Mouse (Mus musculus): ENCODE measurements around the gene Rora. TPM values are rescaled to one million over a fixed set of nuclear protein-coding genes. Genes with fewer than 3 reads are reported as not detected.
A peak's percentile ranks its signal among the peaks of the same experiment; 100 is the strongest.

Rora gene
- 100 to 1,000 TPM in 1 of 2 experiments, 10 to 100 TPM in 1; 56.5 to 109 TPM for total RNA-seq (2021)
- long read RNA-seq, experiment 1, transcript Rora-202 (10 exons, 2,591 nt): major isoform, 82 of 118 reads
- long read RNA-seq, experiment 1, partial matches to known transcripts: 13 of 118 reads
- long read RNA-seq, experiment 1, other reads (novel, unspliced or antisense): 23 of 118 reads
- long read RNA-seq, experiment 2, transcript Rora-202 (10 exons, 2,591 nt): major isoform, 5 of 8 reads
- long read RNA-seq, experiment 2, partial matches to known transcripts: 0 of 8 reads
- long read RNA-seq, experiment 2, other reads (novel, unspliced or antisense): 3 of 8 reads

- DNase-seq: peak; percentile 79 to 83
These were observed at the start of gene Rora for GRCm38 (mm10) chr9:68653211-68654038. TSS of gene Rora (plus strand) at chr9:68653786.

- DNase-seq: no peak
These were observed 39.6 kb upstream of the Rora start for GRCm38 (mm10) chr9:68614006-68614405.

- DNase-seq: no peak
These were observed 36.5 kb upstream of the Rora start for GRCm38 (mm10) chr9:68617116-68617515.

- no peak for DNase-seq
These were observed 33.5 kb upstream of the Rora start for GRCm38 (mm10) chr9:68620036-68620435.

GRCm38 (mm10) chr9:68620441-68620840 is 33.1 kb upstream of the Rora start:
- DNase-seq: no peak

GRCm38 (mm10) chr9:68624981-68625380 is 28.6 kb upstream of the Rora start:
- DNase-seq: no peak

- no peak for DNase-seq
These were observed 16.3 kb upstream of the Rora start for GRCm38 (mm10) chr9:68637301-68637700.

GRCm38 (mm10) chr9:68641123-68641522 is 12.5 kb upstream of the Rora start:
- DNase-seq: no peak

- no peak for DNase-seq
These were observed 5.5 kb upstream of the Rora start for GRCm38 (mm10) chr9:68648061-68648460.

GRCm38 (mm10) chr9:68654039-68654332 is 400 bp downstream of the Rora start:
- DNase-seq: no peak

- peak; percentile 65 to 67 for DNase-seq
These were observed 889 bp downstream of the Rora start for GRCm38 (mm10) chr9:68654333-68655017.

GRCm38 (mm10) chr9:68655018-68656005 is 1.7 kb downstream of the Rora start:
- peak; percentile 85 to 89 for DNase-seq

GRCm38 (mm10) chr9:68656076-68656795 is 2.6 kb downstream of the Rora start:
- DNase-seq: peak; percentile 47 to 59

GRCm38 (mm10) chr9:68656796-68657130 is 3.2 kb downstream of the Rora start:
- no peak for DNase-seq

- no peak for DNase-seq
These were observed 17.1 kb downstream of the Rora start for GRCm38 (mm10) chr9:68670731-68671130.

GRCm38 (mm10) chr9:68672459-68672858 is 18.9 kb downstream of the Rora start:
- DNase-seq: peak; percentile 57 to 65

- DNase-seq: peak in 1 of 2 experiments; percentile 52
These were observed 19.6 kb downstream of the Rora start for GRCm38 (mm10) chr9:68673221-68673620.

GRCm38 (mm10) chr9:68679871-68680374 is 26.3 kb downstream of the Rora start:
- no peak for DNase-seq

- DNase-seq: no peak
These were observed 30.4 kb downstream of the Rora start for GRCm38 (mm10) chr9:68683938-68684337.

- DNase-seq: no peak
These were observed 32.0 kb downstream of the Rora start for GRCm38 (mm10) chr9:68685562-68685961.
